Mouse (Mus musculus) adrenal gland, postnatal 25 days (tissue): Measurements from ENCODE around the gene Zyg11a. TPM values are rescaled to one million over a fixed set of nuclear protein-coding genes. Genes with fewer than 3 reads are reported as not detected.
"Not testable (repeated sequence)": the region's sequence is repeated elsewhere in the genome, so short reads cannot be mapped to it uniquely, and the experiment has no call there.

Experiments
- DNase-seq: peaks from one replicate; pipeline ENCODE4 v3.0.0; 2021; ENCODE audit warnings: mixed read lengths
- long read RNA-seq: library from polyadenylated mRNA; stranded (forward); transcript quantifications from one replicate; pipeline ENCODE4 v2.0.0, GENCODE M21; 2021
- total RNA-seq: library from RNA; stranded (reverse); gene quantifications from 2 replicates; pipeline ENCODE4 v1.2.3, GENCODE M21; 2021

Zyg11a gene
- 0.36 TPM in 1 of 2 replicates, not detected in the other for total RNA-seq
- long read RNA-seq, partial matches to known transcripts = 1 of 2 reads
- long read RNA-seq, other reads (novel, unspliced or antisense) = 0 of 2 reads

DNA sequence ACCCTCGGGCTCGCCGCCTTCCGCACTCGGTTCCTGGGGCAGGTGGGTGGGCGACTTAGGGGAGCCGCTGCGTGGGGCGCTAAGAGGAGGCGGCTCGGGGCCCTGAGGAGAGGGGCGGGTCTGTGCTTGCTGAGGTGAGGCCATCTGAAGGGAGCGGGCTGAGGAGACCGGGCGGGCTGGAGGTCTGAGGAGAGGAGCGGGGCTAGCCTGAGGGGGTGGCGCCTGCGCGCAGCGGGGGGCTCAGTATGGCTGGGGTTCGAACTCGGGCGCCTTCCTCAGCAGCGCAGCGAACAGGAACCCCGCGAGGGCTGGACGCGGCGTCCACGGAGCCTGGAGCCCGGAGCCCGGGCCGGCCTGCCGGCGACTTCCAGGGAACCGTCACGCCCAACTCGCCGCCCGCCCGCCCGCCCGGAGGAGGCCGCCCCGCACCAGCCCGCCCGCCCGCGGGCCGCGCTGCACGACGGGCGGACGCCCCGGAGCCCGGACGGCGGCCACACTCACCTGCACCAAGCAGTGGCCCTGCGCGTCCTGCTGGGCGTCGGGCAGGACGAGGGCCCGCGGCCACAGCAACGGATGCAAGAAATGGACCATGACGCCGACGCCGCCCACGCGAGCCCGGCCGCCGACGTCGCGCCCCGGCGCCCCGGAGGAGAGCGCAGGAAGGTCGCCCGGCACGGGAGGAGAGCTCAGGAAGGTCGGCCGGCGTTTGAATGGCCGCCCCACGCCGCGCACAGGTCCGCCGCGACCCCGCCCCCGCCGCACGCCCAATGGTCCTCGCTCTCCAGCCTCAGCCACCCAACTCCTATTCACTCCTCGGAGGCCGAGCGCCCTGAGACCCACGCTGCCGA lies at the start of gene Zyg11a:
Zyg11a (minus strand) TSS at position 717 of the 848 bp plus-strand sequence.
- peak; percentile 15 for DNase-seq

DNA sequence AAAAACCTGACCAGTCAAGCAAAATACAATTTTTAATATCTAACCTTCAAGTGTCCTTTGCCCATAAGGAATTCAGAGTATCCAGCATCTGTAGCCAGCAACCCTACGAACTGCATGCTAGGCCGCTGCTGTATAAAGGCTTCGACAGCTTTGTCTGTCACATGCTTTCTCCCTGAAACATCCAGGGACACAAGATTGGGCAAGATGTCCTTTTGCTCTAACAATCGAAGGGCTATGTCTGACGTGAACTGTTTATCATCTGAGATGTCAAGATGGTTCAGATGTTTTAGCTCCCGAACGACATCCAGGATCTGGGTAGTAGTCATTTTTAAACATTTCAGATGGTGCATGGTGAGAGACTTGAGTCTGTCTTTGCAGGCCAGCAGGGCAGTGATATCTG lies 47.9 kb upstream of the Zyg11a start:
- no peak for DNase-seq

DNA sequence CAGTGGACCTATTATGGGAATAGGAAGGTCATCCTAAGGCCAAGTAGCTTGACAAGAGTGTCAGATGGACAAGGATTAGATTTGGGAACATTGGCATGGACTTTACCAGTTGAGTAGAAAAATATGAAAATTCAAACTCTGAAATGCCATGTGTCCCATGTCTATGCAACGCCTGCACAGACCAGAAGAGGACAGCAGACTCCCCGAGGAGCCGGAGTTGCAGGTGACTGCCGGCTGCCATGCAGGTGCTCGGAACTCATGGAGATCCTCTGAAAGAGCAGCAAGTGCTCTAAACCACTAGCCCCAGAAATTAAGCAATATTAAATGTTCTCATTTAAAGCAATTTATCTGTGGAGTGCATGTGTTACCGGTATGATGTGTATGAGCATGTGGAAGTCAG lies 35.5 kb upstream of the Zyg11a start:
- no peak for DNase-seq

DNA sequence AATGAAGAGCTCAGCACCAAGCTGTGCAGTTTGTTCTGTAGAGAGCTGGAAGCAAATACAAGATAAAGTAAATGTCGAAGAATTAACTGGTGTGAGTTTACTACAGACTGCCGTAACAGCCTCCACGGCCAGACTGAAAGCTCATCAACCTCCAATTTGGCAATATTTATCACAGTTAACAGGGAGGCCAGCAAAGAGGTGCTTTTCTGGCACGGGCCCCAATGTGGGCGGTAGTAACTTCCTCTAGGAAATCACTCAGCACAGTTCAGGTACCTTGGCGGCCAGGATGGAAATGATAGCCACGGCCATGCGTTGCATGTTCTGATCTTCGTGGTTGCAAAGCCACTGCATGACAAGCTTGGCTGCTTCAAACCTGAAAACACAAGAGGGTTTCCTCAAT lies 32.7 kb upstream of the Zyg11a start:
- DNase-seq = no peak

DNA sequence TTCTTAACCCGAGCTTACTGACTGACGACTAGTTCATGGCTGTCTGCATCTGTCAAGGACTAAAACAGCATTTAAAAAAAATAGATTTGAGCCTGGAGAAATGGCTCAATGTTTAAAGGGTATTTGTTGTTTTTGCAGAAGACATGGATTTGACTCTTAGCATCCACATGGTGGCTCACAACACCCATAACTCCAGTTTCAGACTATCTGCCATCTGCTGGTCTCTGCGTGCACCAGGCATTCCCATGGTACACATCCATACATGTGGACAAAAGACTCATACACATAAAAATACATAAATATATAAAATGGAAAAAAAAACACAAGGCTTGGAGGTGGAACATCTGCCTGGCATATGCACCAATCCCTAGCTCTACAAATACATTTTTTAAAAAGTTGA lies 31.5 kb upstream of the Zyg11a start:
- no peak for DNase-seq

DNA sequence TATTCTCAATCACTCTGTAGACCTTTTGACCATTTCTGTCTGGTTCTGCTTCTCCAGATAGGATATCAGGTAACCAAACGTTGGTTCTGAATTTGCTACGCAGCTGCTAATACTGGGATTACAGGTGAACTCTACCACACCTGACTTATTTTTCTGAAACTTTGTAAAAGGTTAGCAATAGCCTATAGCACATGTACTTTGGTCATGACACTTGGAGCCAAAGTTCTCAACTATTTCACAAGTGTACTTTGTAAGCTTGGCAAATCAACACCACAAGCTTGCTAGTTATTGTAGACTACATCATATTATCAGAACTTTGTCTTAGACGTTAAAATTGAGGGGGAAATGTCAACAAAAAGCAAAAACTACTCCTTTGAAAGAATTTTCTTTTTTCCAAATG lies 15.8 kb upstream of the Zyg11a start:
- no peak for DNase-seq

DNA sequence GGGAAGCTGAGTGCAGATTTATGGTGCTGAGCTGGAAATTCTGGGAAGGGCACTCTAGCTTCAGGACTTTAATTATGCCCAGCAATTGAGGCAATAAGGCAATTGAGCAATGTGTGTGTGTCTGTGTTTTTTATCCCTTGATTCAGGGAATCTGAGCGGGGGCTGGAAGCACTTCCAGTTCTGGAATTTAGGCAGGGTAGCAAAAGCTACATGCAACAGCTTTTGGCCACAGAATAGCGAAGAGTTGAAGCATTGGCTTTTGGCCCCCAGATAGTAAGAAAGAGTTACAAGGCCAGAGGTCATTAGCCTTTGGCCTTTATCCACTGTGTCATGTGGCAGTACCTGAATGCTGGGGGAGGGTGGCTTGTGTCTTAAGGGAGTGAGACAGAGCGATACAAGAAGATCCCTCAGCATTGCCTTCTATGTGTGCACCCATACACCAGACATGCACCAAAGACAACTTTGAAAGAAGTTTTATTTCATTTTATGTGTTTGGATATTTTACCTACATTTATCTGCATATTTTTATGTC lies 7.6 kb upstream of the Zyg11a start:
- DNase-seq = no peak

DNA sequence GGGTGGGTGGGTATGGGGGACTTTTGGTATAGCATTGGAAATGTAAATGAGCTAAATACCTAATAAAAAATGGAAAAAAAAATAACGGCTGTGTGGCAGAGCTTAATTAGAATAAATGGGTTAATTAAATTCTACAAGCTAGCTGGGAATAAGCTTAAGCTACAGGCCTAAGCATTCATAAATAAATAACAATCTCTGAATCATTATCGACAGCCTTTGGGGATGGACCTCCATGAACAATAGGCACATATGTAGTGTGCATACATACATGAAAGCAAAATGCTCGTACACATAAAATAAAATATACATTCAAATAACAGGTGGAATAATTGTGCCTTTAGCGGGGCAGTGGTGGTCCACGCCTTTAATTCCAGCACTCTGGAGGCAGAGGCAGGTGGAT lies 4.7 kb upstream of the Zyg11a start:
- DNase-seq = no peak

DNA sequence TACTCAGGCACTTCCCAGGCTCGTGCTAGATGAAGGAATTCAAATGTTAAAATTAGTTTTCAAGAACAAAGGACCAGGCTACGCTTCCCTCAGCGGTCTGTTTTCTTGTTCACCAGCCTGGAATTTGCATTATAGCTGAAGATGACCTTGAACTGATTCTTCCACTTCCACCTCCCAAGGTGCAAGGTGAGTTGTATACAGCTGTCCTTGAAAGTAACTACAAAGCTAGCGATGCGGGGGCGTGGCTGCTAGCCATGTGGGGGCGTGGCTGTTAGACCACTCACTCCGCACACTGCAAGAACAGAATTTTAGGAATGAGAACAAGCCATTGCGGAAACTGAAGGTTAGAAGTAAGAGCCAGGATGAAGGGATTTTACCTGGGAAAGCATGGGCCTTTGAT lies 1.2 kb upstream of the Zyg11a start:
- no peak for DNase-seq

DNA sequence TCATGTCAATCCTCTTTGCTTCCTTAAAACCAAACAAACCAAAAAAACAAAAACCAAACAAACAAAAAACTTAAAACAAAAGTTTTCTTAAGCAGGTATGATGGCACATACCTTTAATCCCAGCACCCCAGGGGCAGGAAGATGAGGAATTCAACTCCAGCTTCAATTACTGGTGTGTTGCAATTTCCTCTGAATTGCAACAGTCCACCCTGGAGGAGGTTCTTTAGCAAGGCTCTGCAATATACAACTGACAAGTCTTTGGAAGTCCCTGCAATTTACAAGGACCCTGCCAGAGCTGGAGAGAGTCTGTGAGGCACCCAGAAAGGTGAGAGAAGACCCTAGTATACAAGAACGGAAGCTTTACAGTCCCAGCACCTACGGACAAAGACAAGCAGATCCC lies 4.8 kb downstream of the Zyg11a start:
- no peak for DNase-seq

DNA sequence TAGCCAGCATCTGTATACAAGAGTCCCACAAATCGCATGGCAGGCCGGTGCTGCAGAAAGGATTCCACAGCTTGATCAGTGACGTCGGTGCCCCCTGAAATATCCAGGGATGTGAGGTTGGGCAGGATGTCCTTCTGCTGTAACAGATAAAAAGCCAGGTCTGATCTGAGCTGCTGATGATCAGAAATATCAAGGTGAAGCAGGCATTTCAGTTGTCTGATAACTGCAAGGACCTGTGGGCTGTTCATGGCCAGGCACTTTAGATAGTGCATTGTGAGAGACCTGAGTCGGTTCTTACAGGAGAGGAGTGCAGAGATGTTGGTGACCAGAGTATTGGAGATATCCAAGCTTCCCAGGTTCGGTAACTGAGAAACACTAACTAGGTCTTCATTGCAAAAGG lies 13.2 kb downstream of the Zyg11a start:
- DNase-seq = no peak

DNA sequence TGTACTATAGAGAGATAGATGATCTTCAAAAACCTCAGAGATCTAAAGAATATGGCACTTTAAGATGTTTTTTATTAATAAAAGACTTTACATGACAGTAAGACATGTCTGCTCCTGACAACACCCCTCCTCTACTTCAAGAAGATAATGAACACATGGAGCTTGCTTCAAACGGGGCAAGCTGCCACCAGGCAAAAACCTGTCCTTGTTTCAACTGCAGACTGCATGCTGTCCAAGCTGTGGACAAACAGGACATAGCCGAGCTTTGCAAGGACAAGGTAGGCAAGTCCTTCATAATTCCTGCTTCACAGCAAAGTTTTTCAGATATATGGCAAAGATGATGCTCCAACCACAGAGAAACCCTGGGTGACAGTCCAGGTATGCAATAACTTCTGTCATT lies 18.6 kb downstream of the Zyg11a start:
- no peak for DNase-seq

DNA sequence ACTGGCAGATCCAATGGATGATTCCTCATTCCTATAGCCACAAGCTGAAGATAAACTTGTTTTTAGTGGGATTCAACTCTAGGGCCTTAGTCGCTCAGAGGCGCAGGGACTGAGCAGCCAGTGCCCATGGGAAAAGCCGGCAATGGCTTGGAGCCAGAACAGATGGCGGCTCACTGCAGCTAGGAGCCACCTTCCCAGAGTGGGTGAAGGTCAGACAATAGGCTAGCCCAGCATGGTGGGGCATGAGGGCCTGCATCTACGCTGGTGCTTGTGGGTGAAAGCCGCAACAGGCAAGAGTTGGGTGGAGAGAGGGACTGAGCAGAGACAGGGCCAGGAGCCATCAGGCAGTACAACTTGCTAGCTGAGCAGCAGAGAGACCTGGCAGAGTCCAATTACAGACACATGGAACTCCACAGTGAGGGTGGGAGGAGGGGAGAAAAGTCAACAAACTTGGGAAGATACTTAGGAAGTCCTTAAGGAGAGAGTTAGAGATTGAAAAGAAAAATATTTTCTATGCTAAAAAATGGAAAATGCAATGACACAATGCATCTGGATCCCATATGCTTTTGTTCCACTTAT lies 21.5 kb downstream of the Zyg11a start:
- peak; percentile 43 for DNase-seq

DNA sequence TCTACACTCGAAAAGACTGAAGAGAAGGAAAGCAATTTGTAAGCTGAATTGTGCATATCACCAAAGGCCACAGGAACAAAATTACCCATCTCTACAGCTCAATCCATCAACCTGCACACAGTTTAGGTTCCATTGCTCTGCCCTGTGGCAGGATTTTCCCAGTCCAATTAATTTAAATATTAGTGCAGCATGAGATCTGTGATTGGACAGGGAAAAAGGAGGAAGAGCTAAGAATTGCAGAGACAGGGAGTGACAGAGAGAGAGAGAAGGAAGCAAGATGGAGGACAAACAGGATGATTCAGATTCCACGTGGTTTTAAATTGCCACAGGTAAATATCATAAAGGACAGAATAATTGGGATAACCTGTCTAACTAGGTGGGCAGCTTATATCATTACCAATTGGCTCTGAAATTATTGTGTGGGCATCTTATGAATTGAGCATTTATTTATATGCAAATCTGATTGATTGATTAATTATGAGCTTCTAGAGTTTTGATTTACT lies 25.0 kb downstream of the Zyg11a start:
- no peak for DNase-seq

DNA sequence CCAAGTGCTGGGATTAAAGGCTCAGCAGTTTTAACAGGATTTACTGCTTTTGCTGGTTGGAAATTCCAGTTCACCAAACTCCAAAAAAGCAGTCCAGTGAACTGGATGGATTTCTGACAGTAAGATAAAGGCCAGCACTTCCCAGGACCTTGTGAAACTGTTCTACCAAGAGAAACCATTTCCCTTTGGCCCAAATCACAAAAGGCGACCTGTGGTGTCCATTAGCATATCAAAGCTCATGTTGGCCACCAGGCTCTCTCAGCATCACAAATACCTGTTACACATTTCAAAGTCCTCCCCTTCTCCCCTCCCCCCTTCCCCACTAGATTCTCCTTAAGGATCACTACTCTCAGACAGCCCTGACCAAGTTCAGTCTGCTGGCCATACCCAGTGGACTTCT lies 35.6 kb downstream of the Zyg11a start:
- no peak for DNase-seq

DNA sequence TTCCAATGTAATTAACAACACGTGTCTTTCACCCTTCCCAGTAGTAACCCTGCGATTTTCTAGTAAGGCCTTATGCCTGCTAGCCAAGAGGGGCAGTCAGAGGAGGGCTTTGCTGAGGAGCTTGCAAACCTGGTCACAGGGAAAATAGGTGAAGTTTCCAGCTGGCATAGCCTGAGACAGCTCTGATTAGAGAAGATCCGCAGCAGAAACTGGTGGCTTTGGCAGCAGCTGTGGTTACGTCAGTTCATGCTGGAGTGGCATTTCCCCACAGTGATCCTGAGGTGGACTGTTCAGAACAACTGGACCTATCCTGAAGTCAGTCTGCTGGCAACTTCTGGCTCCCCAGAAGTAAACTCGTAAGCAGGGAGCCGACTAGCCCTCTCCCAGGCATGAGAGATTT lies 49.8 kb downstream of the Zyg11a start:
- no peak for DNase-seq

DNA sequence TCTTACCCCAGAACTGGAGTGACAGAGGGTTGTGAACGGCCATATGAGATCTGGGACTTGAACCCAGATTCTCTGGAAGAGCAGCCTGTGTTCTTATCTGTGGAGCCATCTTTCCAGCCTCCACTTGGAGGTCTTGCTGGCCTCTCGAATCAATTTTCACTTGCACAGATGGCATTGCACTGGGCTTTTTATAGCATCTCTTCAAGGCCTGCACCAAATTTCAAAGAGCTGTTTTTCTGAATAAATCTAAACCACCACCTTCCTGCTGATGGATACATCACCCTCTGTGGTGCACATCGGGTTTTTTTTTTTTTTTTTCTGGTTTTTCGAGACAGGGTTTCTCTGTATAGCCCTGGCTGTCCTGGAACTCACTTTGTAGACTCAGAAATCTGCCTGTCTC lies 51.0 kb downstream of the Zyg11a start:
- DNase-seq = no peak

DNA sequence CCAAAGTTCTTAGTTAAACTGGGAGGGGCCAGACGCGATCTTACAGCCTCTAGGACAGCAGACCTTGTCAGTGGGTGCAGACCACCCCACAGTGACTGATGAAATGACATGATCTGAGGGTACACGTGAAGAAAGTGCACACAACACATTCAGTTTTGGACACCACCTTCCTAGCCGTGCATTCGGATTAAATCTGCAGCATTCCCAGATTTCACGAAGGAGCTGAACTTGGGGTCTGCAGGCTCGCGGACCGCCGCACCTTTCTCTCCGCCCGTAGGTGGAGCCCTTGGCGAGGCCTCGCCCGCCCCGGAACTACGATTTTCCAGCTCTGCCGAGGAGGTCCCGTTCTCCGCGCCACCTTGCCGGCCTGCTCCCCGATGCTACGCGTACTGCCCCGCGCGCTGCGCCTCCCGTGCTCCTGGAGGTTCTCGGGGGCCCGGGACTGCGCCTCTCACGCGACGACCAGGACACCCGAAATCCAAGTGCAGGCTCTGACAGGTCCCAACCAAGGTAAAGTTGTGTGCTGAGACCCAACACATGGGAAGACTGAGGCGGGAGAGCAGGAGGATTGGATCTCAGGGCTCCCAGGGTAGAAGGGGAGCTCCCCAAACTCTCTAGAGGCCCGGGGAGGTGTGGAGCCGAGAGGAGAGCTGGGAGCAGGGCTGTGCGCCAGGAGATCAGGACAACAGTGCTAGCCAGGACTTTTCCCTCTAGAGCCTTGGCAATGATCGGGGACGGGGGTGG lies 52.5 kb downstream of the Zyg11a start, which contains the start of gene Echdc2:
Echdc2 (plus strand) TSS at position 286 of the 744 bp plus-strand sequence.
- peak; percentile 59 for DNase-seq

DNA sequence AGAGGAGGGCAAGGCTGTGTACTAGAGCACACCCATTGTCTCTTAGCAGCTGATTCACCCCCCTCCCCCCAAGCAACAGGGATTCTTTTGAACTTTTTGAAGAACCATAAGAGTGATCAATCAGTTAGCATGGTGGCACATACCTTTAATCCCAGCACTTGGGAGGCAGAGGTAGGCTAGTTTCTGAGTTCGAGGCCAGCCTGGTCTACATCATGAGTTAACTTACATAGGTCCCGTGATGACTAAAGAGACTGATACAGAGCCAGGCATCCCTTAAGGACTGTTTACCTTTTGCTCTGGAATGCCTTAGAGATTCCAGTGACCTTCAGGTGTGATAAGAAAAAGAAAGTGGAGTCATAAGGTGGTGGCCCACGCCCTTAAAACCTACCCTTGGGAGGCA lies 54.6 kb downstream of the Zyg11a start:
- DNase-seq = no peak

DNA sequence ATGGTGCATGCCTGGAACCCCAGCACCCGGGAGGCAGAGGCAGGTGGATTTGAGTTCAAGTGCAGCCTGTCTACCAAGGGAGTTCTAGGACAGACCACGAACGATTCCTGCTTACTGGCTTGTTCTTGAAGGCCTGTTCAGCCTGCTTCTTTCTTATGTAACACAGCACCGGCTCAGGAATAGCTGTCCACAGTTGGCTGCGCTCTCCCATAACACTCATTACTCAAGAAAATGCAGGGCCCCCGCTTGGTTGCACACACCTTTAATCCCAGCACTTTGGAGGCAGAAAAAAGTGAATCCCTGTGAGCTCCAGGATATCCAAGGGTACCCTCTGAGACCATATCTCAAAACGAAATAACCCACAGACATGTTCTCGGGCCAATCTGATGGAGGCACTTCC lies 55.9 kb downstream of the Zyg11a start:
- DNase-seq = no peak

DNA sequence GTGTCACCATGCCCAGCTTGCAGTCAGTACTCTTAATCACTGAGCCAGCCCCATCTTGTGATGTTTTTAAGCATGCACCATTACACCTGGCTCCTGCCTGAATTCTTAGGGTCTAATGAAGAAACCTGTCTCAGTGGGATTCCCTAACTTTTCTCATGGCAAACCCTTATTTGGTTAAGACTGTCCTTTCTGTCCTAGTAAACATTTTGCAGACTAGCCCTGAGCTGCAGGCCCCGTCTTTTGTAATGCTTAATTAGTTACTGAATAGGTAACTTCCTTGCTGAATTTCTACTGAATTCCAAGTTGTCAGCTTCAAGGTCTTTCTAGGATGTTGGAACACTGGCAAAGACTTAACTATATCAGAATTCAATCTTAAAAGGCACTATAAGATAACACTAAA lies 62.7 kb downstream of the Zyg11a start:
- DNase-seq = not testable (repeated sequence)

DNA sequence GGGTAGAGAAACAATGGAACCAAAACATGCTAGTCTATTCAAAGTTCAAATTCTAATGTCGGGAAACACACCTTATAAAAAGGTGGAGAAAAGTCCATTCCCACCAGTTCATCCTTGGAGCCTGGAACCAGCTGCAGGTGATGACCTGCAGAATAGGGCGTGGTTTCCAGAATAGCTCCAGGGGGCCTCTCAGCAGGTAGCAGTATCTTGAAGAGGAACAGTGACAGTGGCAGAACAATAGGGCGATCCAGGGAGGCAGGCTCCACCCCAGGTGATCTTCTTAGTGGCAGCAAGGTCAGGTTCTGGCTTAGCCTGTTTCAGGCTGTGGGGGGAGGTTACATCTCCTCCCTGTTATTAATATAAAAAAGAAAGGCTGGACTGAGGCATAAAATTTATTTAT lies 72.3 kb downstream of the Zyg11a start:
- not testable (repeated sequence) for DNase-seq

DNA sequence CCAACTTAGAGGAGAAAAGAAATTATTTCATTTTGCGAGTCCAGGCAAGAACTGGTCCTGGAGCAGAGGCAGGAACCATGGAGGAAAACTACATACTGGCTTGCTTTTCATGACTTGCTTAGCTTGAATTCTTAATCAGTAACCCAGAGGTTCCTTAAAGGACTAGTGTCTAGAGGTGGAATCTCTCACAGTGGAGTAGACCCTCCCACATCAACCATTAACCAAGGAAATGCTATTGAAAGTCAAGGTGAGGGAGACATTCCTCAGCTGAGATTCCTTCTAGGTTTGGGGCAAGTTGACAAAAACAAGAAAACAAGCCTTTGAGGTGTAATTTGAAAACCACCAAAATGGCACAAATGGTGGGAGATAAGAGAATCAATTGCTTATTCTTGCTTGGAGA lies 73.0 kb downstream of the Zyg11a start, which contains the start of gene Scp2:
Scp2 (minus strand) TSS at position 119 of the 400 bp plus-strand sequence.
- DNase-seq = no peak
